Mouse (Mus musculus) cerebellum, adult 11 months (tissue): ENCODE measurements at regions not wholly inside any gene's neighbourhood (a gene's known extent, or its start where the extent isn't known, plus 50 kb on each side); places are given as distances from the start of the nearest gene placed in this dataset.

Source experiments
- DNase-seq: peaks from one replicate; pipeline ENCODE4 v3.0.0; 2022

DNA sequence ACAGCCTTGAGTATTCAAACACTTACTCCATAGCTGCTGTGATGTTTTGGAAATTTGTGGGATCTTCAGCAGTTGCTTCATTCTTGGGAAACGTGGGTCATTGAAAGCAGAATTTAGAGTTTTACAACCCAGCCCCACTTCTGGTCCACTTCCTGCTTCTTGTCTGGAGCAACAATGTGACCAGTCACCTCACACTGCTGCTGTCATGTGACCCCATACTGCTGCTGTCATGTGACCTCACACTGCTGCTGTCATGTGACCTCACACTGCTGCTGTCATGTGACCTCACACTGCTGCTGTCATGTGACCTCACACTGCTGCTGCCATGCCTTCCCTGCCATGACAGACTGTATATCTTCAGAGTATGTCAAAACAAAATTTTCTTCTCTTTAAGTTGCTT lies 497.7 kb downstream of the Nuf2 start:
- no peak for DNase-seq

DNA sequence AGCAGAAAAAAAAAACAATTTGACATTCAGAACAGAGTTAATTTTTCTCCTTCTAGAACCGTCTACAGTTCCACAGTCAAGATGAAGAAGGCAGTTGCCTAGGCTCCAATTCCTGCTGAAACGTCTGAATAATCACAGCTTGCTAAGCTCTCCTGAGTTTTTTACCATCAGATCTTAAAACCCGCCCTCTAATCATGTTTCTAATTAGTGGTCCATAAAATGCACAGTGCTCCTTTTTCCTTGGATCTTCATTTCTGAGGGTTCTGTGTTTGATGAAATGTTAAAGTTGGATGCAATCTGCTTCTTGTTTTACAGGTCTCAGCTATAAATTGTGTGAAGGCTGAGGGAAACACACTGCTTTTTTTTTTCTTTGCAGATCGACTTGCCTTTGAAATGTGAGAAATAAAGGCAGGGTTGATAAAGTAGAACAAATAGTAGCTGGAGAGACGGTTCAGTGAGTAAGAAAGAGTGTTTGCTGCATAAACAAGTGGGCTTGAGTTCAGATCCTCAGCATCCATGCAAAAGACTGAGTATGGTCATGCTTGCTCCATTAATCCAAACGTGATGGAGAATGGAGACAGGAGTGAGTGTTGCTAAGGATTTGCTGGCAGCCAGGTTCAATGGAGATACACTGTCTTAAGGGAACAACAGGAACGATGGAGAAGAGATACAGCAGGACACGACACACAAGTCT lies 499.3 kb downstream of the Nuf2 start:
- DNase-seq = no peak

DNA sequence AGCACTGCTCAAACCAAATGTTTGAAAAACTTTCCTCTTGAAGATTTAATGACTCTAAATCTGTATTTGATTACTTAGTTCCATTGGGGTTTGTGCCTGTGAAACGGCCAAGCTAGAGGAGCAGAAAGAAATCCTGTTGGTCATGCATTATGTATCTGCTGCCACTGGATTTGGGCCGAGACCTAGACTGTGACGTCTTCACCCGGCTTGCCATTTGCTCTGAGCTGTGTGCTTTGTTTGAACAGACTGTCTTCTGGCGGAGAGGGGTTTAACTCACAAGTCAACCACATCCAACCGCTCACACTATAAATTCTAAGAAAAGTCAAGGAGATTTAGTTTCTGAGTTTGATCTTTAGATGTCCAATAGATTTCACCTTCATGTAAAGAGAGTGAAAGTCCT lies 503.6 kb downstream of the Nuf2 start:
- DNase-seq = no peak

DNA sequence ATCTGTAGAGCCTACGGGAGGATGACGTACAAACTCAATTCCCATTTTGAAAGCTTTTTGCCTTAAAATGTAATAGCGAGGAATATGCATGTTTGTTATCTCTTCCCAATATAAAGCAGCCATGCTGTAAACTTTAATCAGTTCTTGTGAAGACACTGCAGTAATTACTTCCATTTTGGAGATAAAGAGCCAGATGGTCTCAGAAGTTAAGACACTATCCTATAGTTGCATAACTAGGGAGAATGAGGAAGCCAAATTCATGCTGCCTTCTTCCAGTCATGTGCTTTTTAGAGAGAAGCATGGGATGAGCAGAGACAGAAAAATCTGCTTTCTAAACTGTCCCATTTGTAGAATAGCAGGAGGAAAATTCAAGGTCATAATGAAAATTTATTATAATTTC lies 504.0 kb downstream of the Nuf2 start:
- DNase-seq = no peak

DNA sequence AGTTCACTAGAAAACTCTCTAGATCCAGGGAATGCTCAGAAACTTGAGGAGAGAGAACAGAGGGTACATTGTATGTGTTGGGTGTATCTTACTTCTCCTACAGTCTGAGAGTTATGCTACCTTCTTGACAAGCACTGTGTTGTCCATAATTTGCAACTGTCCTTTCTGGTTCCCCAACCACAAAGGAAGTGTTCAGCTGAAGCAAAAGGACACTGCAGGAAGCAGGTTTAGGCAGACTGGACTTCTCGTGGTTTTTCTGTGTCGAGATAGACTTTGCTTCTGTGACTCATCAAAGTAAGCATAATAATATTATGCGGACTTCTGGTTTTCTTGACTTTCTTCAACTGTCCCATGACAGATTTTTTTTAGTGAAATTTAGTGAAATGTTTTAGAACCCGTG lies 506.7 kb downstream of the Nuf2 start:
- no peak for DNase-seq

DNA sequence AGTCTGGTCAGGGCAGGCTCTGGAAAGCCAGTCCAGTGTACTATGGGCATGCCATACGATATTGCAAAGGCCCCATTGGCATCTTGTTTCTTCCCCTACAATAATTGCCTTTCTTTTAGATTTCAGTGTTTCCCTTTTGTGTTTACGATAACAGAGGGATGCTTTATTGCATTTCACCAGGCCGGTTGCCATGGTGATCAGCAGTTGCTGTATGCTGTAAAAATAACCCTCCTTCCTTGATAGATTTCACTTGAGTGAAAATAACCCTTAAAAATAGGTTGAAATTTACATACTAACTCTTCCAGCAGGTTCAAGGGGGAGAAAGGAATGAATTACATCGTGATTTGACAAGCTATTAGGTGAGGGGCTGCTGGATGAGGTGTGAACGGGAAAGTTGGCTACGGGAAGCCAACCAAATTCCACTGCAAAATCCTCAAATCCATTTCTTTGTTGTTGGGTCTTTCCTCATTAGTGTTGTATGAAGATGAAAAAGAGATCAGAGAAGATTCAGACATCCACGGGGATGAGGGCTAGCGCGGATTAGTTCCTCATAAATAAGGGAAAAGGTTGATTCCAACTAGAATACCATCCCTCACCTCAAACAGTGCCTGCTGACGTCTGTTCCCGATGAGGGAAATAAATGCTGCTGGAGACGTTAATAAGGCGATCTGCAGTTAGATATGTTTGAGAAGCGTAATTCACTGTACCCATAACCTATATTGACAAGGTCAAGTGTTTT lies 539.6 kb downstream of the Nuf2 start:
- DNase-seq = no peak

DNA sequence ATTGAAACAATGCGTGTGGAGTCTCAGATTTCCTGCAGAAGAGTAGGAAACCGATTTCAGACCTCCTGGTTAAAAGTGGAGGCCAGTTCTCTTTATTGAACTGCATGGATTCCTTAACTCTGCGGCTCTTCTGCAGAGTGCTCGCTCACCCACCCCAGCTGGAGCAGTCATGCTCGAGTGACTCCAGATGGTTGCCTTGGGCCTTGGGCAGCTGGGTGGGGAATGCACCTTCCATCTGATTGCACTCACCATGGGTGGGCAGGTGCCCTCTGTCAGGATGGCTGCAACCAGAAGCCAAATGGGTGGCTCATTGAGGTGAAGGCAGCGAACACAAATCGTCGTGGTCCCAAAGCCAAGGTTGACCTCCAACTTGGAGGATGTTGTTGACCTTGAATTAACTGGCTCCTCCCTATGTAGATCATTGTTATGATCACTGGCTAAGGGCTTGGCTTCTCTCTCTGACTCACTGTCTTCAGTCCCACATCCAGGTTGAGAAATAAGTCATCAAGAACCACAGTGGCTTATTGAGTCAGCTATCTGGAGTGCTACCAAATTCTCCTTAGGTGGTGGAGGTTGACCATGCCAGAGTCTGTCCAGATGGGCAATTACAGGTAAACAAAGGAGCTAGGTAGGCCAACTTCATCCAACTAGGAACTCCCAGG lies 543.1 kb upstream of the Pbx1 start:
- no peak for DNase-seq

DNA sequence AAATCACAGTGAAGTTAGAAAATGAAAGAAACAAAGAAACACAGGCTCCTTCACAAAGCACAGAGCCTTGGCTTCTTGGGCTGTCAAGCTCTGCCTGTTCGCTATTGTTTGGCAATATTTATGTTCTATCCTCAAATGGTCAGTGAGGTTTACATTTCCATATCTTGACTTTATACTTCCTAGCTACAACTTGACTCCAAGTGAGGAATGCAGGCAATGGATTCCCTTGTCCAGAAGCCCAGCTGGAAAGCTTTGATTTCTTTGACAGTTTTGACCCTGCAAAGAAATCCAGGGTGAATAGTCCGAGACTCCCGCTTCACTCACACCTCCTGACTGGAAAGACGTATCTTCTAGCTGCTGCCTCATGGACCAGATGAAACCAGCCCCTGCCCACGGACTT lies 537.3 kb upstream of the Pbx1 start:
- no peak for DNase-seq

DNA sequence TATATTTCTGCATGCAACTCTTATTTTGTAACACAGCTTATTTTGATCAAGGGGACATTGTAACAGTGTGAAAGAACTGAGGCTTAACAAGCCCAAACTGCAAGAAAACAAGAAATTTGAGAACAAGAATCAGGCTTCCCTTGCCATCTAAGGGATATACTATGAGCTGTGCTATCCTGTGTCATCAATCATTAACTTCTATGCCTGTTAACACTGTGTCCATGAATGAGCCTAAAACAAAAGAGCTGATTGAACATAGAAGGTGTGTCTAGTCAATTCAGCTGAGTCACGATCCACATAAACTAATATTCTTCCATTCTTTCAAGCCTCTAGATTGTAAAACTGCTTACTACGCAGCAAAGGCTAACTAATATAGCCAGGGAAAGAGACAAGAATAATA lies 535.3 kb upstream of the Pbx1 start:
- DNase-seq = no peak

DNA sequence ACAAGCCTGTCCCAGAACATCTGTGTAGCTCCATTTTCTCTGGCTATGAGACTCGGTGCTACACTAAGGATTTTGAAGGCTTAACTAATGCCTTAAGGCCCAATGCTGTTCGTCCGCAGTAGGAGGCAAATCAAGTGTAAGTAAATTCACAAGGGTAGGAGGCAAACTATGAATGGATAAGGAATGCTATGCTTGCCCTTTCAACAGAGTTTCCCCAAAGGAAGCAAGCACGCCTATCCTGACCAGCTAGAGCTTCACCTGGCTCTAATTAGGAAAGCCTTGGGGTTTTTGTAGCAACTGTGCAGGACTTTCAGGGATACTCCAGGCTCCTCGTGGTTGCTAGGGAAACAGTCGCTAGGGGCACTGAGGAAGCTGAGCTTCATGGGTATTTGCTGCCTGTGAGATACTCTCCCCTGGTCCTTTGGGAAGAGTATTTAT lies 532.4 kb upstream of the Pbx1 start:
- DNase-seq = no peak

DNA sequence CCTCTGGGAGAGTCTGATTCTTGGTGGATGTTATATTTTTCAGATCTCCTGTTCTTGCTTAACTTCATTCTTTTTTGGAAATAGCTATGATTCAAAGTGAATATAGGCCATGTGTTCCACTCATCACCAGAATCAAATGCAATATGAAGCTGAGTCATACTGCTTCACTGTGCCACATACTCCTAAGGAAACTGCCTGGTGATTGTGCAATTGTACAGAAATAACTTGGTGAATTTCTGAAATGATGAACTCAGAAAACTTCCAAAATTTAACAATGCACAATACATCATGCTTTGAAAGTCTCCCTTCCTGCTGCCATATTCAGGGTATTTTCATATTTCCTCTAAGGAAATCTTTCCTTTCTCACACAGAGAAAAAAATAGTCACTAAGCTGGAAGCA lies 518.9 kb upstream of the Pbx1 start:
- DNase-seq = no peak

DNA sequence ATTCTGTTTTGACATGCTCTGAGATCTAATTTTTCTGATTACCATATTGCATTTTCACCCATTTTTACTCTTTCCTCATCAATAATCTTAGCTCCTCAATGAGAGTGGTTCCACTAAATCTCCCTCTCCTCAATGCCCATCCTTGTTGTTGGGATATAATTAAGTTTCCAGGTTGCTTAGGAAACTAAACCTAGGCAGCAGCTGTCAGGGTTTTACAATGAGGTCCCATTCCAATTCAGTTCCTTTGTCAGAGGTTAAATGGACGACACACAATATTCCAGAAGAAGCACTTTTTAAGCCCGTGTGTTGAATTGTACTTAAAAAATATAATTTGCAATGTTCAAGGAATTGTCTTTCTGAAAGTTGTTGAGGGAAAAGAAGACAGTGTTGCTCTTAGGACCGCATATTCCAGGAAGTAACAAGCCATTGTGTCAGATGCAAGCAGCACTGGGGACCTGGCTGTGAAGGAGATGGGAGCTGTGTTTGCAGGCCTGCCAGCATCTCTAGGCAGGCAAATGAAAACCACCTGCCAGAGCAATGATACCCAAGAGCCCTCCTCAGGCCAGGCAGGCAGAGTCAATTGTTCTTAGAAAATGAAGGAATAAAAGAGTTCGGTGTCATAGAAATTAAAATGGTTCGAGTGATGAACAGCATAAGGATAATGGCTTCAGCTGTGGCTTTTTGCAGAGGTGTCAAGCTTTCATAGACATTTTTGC lies 492.2 kb upstream of the Pbx1 start:
- no peak for DNase-seq

DNA sequence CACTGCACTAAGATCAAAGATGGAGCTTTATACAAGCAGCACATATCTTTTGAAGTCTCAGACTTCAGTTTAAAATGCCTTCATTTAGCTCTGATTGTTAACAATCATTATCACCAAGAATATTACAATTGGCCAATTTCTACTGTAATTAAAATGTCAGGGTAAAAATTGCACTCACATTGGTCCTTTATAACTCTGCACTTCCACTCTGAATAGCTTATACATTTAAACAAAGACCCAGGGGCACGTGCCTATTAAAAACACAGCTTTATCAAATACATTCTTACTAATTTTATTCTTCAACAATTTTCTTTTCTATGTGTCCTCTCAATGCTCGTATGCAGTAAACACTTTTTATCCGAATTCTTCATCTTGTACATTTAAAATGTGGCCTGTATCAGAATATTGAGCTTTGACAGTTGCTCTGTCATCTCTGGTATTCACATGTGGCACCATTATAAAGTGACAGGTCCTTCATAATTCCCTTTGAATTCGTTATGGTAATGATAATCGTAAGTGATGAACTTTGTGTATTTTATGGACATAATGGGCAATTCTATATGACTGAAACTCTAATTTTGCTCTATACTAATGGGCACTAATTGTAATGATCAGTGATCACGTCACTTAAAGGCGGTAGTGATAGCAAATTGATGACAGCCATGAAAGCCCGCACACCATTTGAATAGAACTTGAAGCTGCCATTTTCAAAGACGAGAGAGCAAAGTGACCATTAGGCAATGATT lies 486.4 kb upstream of the Pbx1 start:
- DNase-seq = no peak

DNA sequence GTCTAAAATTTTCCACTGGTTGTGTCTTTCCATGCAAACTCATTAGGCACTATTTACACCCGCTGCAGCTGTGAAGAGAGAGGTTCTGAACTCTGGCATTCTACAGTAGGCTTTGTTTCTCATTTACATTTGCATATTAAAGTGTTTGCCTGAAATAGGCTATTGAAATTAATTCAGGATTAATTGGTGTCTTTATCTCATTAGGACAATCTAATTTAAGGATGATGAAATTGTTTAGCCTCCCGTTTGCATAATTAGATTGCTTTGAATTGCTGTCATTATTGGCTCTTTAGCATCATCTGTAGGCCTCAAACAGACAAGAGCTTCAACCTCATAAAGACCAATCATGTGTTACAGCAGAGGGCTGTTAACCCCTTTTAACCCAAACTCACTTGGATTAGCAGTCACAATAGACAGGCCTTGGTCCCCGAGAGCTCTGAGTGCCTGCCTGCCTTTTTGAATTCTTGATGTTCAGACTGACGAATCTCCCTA lies 476.7 kb upstream of the Pbx1 start:
- DNase-seq = no peak

DNA sequence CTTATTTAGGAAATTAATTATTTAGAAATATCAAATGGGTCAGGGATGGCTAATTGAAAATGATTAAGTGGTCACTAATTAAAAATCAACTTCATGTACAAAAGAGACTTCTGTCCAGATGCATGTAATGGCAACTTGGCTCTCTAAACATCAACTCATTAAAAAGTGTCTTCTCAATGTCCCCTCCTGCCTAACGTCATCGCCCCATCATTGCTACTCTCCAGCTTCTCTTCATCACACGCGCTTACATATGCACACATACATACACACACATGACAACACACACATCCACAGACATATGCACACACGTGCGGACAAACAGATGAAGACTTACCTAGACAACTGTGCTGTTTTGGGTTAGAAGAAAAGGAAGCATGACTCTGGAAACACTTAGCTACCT lies 476.1 kb upstream of the Pbx1 start:
- no peak for DNase-seq

DNA sequence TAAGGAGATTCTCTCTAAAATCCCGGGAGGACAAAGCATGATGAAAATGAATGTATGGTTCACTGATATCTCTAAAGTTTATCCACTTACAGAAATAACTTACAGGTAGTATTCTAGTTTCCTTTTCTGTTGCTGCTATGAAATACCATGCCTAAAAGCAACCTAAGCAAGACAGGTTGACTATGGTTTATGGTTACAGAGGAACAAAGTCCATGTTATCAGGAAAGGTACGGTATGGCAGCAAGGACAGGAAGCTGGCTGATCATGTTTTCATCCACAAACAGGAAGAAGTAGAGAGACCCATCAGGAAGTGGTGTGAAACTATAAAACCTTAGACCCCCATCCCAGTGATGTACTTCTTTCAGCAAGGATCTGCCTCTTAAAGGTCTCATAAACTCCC lies 466.4 kb upstream of the Pbx1 start:
- no peak for DNase-seq

DNA sequence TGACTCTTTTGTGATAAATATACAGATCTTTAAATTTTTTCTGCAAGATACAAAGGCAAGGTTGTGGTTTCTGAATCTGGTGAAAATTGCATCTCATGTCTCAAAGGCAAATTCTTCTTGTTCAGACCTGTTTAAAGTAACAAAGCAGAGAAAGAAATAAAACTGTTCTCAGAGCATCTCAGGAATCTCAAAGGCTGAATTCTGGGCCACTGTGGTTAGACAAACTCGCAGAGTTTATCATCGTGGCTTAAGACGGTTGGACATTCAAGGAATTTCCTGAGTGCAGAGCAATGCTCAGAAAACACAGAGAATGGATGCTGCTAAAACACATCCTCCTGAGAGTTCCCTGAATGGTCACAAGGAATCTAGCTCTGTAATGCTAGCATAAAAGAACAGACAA lies 429.5 kb upstream of the Pbx1 start:
- no peak for DNase-seq

DNA sequence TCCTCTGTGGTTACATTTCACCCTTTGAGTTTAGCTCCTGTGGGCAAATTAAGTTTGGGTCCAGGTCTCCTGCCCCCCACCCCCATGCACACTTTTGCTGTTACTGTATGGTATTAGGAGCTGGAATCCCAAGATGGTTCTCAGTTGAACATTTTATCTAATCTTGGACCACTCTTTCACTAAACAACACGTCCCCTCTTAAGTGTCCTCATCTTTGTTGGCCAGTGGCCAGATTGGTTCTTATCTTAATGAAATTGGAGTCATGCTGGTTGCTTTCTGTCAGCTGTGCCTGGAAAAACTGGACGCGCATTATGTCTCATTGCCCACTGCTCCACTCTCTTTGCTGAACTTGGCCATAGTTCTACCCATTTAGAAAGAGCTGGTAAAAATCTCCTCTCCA lies 391.1 kb upstream of the Pbx1 start:
- no peak for DNase-seq

DNA sequence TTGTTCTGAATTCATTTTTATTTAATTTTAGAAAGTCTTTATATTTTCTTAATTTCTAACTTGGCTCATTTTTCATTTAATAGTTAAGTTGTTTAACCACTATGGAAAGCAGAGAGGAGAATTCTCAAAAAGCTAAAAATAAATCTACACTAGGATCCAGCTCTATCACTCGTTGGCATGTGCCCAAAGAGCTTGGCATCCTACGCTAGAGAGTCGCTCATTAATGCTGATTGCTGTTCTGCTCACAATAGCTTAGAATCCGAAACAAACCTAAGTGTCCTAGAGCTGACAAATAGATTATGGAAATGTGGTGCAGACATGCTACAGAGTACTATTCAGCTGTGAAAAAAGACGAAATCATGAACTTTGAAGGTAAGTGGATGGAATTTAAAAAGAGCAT lies 386.3 kb upstream of the Pbx1 start:
- no peak for DNase-seq

DNA sequence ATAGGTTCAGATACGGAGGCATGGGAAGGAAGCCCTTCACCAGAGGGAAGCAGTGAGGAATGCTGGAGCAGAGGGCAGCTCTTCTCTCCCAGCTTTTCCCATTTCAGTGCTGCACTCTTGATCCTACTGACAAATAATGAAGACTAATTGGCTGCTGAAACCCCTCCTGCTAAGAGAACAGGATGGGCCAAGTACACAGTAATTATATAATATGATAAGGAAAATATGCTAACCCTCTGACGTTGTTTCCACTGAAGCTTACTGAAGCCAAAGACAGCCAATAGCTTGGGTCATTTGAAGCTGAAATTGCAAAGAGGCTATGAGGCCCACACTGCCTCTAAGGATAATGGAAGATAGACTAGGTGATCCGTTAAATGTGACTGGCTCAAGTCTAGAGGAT lies 375.0 kb upstream of the Pbx1 start:
- no peak for DNase-seq

DNA sequence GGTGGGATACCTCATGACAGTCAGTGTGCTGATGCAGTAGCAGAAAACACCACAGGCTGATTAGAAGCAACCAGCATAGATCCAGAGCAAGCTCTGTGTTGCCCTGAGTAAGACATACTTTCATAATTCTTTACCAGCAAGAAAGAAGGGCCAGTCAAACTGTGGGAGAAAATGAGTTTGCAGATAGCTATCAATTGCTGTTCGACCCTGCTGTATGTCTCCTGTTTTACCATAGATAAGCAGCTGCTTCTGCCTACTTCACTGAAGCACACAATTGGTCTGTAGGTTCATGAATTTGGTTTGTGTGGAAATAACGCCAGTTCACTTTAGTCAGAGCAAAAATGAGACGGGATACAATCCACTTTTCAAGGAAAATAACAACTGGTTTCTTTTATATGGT lies 373.4 kb upstream of the Pbx1 start:
- no peak for DNase-seq

DNA sequence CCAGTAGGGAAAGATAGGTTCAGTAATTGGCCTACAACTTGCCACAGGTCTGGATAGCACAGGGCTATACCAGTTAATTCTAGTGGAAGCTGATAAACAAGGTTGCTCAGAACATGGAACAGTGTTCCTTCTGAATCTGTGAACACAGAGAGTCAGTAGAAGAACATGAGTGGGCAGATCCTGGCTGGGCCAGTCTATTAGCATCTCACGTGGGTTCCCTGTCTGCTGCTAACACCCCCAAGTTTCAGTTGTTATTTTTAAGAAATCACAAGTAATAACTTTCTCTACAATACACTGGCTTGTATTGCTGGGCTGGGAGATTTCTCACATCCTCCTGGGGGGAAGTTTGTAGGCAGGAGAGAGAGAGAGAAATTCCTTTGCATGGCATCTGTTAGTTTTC lies 369.0 kb upstream of the Pbx1 start:
- DNase-seq = no peak

DNA sequence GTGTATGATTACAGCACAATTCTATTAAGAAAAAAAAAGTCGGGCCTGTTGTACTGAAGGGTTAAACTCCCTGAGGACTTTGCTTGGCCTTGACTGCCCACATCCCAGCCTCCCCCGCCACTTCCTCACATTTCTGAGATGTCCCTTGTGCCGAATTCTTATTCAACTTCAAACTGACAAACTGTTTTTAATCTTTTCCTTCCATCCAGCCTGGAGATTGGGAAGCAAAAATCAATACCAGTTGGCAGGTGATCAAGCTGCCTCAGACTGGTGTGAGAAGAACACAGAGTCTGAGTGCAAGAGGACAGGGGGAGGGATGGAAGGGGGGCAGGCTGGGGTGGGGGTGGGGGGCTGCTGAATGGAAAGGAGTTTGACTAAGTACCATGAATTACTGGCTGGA lies 354.7 kb upstream of the Pbx1 start:
- DNase-seq = no peak
